Mouse (Mus musculus): ENCODE measurements around the gene Gm42742. TPM values are rescaled to one million over a fixed set of nuclear protein-coding genes. Genes with fewer than 3 reads are reported as not detected.

The Gm42742 gene
- polyA plus RNA-seq, 1 experiment from 2014 or later, result 66.8 TPM

DNA sequence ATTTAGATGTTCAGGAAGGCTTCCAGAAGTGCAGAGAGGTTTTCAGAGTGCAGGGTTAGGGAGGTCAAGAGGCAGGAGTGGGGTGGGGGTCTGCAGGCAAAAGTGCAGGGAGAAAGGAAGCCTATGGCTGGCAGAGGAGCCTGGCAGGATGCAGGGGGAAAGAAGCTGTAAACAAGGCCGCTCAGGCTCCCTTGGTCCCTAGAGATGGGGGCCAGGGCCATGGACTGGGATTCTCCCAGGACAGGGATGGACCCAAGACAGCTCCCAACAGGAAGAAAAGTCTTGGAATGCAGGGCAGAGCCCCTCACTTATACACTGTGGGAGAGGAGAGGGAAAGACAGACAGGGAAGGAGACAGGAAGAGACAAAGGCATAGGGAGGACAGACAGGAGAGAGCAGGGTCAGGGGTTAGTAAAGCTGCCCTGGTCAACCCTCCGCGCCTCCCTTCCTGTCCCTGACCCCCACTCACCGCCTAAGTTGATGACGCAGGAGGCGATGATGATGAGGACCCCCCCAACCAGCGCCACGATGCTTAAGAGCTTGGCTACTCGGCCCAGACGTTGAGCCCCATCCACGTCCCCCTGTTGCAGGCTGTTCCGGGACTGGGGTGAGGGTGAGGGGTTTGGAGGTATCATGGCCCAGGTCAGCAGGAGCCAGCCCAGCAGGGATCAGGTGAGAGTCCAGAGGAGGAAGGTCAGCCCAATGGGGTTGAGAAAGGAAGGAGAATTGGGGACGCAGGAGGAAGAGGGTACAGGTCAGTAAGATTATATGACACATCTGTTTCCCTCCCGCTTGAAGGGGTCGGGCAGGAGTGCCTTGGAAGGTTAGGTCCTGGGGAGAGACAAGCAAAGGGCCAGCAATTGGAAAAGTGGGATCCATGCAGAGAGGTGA, 2.2 kb downstream of the Gm42742 start:
- no peak for ATAC-seq (ENCODE audit: low FRiP score, low read depth)
- H3K4me1 ChIP-seq, result peaks cover 84% of the 10 kb centered on the region
- peak overlapping the region; percentile 25 for H3K9ac ChIP-seq (replicated peaks)
- H3K4me3 ChIP-seq, result 0 out of 2 replicates have a peak overlapping the region, but pooled peaks have one; percentile 2
- H3K27me3 ChIP-seq, result no peaks in the 10 kb centered on the region
- peak overlapping the region; percentile 61; the same call in 1 of the 2 replicates for H3K27ac ChIP-seq (replicated peaks)
- H3K36me3 ChIP-seq, result peaks cover 36% of the 10 kb centered on the region
- no peaks in the 10 kb centered on the region for H3K9me3 ChIP-seq
- no peak overlapping the region for H3K4me2 ChIP-seq (replicated peaks)
- WGBS, result 84% methylated on average over 15 of the region's 15 CpGs

DNA sequence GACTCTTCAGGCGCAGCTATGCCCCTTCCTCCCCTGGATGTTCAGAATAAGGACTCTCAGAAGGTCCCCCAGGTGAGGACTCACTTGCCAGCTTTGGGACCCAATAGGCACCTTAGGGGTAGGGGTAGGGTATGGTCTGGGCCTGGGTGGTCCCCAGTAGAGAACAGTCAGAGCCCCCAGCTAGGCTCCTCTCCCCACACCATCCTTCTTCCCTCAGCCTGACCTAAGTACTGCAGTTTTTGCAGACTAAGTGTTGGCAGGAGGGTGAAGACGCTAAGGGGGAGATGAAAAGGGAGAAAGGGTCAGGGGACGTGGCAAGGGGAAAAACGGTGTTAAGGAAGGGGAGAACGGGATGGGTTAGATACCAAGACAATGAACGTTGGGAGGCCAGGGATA, 2.9 kb downstream of the Gm42742 start:
- H3K9ac ChIP-seq (replicated peaks), result peak overlapping the region; percentile 44; the same call in 1 of the 2 replicates
- peaks cover 76% of the 10 kb centered on the region for H3K4me1 ChIP-seq
- WGBS, result 61% methylated on average over 6 of the region's 6 CpGs
- 0 out of 2 replicates have a peak overlapping the region, but pooled peaks have one; percentile 5 for H3K4me2 ChIP-seq (replicated peaks)
- H3K27me3 ChIP-seq, result no peaks in the 10 kb centered on the region
- H3K9me3 ChIP-seq, result no peaks in the 10 kb centered on the region
- peak overlapping the region; percentile 61 for H3K27ac ChIP-seq (replicated peaks)
- no peak overlapping the region for H3K4me3 ChIP-seq
- H3K36me3 ChIP-seq, result peaks cover 36% of the 10 kb centered on the region
- ATAC-seq (ENCODE audit: low FRiP score, low read depth), result no peak

- Histone ChIP-seq H3K36me3 (peaks cover 35% of the 10 kb centered on the region), H3K4me3 (peak within 1 kb of the TSS; percentile 74), H3K9ac (replicated peaks) (peak within 1 kb of the TSS; percentile 92), H3K4me2 (replicated peaks) (peak within 1 kb of the TSS; percentile 91), H3K27me3 (no peaks in the 10 kb centered on the region), H3K4me1 (peaks cover 70% of the 10 kb centered on the region), H3K27ac (replicated peaks) (peak within 1 kb of the TSS; percentile 95), H3K9me3 (no peaks in the 10 kb centered on the region)
- 4% methylated on average over 39 of the region's 39 CpGs for WGBS
- ATAC-seq (ENCODE audit: low FRiP score, low read depth), result peak; percentile 79
Observed at GRCm38 (mm10) chr7:127016971-127017949, 3.6 kb downstream of the Gm42742 start, which contains the start of gene Pagr1a. TSS of gene Pagr1a (minus strand) at chr7:127017352.

- H3K4me3 ChIP-seq, result peak overlapping the region; percentile 74
- H3K4me2 ChIP-seq (replicated peaks), result peak overlapping the region; percentile 91
- WGBS, result under 1% methylated on average over 20 of the region's 22 CpGs
- peaks cover 39% of the 10 kb centered on the region for H3K36me3 ChIP-seq
- H3K27ac ChIP-seq (replicated peaks), result peak overlapping the region; percentile 95
- peak; percentile 25 for ATAC-seq (ENCODE audit: low FRiP score, low read depth)
- no peaks in the 10 kb centered on the region for H3K9me3 ChIP-seq
- H3K9ac ChIP-seq (replicated peaks), result peak overlapping the region; percentile 92
- H3K4me1 ChIP-seq, result peaks cover 66% of the 10 kb centered on the region
- no peaks in the 10 kb centered on the region for H3K27me3 ChIP-seq
Observed at GRCm38 (mm10) chr7:127016486-127016938, 4.4 kb downstream of the Gm42742 start.

- Histone ChIP-seq H3K9me3 (no peaks in the 10 kb centered on the region), H3K36me3 (peaks cover 39% of the 10 kb centered on the region), H3K27ac (replicated peaks) (peak within 1 kb of the TSS; percentile 95), H3K4me1 (peaks cover 64% of the 10 kb centered on the region), H3K27me3 (no peaks in the 10 kb centered on the region), H3K9ac (replicated peaks) (peak within 1 kb of the TSS; percentile 92), H3K4me3 (peak within 1 kb of the TSS; percentile 74), H3K4me2 (replicated peaks) (peak within 1 kb of the TSS; percentile 91)
- ATAC-seq (ENCODE audit: low FRiP score, low read depth), result no peak
Observed at GRCm38 (mm10) chr7:127016481-127016485, 4.6 kb downstream of the Gm42742 start, which contains the start of gene Pagr1b. TSS of gene Pagr1b (minus strand) at chr7:127016484.

DNA sequence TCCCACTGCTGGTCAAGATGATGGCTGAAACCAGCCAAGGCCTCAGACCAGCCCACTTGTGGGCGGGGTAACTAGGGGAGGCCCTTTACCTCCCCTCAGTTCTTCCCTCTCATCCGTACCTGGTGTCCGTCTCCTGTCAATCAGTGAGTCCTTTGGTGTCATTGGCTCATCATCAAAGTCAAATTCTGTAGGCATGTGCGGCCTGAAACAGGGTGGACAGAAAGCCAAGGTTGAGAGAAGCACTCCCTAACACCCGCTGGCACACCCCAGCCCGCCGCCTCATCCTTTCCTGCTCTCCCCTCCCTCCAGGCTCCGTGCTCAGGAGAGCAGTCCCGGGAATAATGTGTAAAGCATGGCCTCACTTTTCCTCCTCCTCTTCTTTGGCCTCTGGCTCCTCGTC, 4.8 kb downstream of the Gm42742 start:
- Histone ChIP-seq H3K4me1 (peaks cover 62% of the 10 kb centered on the region), H3K27me3 (no peaks in the 10 kb centered on the region), H3K27ac (replicated peaks) (peak overlapping the region; percentile 95), H3K36me3 (peaks cover 39% of the 10 kb centered on the region), H3K4me3 (peak overlapping the region; percentile 74), H3K9ac (replicated peaks) (peak overlapping the region; percentile 92), H3K4me2 (replicated peaks) (peak overlapping the region; percentile 91), H3K9me3 (no peaks in the 10 kb centered on the region)
- ATAC-seq (ENCODE audit: low FRiP score, low read depth), result peak; percentile 27
- 2% methylated on average over 10 of the region's 10 CpGs for WGBS

DNA sequence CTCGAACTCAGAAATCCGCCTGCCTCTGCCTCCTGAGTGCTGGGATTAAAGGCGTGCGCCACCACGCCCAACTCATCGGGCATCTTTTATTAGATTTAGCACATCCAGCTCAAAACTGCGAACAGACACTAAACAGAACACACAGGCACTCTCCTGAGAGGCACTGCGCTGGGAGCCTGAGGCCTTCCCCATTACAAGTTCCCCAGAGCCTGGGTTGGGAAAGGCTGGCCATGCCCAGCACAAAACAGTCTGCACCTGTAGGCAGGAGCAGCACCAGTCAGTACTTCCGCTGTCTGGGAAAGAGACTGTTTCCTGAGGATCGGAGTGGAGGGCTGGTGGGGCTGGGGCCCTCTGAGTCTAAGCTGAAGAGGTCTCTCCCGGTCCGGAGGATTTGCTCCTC, 5.9 kb downstream of the Gm42742 start:
- Histone ChIP-seq H3K36me3 (peaks cover 43% of the 10 kb centered on the region), H3K4me3 (peak overlapping the region; percentile 74; the same call in 1 of the 2 replicates), H3K27me3 (no peaks in the 10 kb centered on the region), H3K27ac (replicated peaks) (no peak overlapping the region), H3K4me1 (peaks cover 51% of the 10 kb centered on the region), H3K9ac (replicated peaks) (no peak overlapping the region), H3K9me3 (no peaks in the 10 kb centered on the region), H3K4me2 (replicated peaks) (peak overlapping the region; percentile 91; the same call in 1 of the 2 replicates)
- WGBS, result 96% methylated on average over 12 of the region's 12 CpGs
- ATAC-seq (ENCODE audit: low FRiP score, low read depth), result no peak

GRCm38 (mm10) chr7:127014320-127014719, 6.6 kb downstream of the Gm42742 start, which contains the start of gene Mvp:
TSS of gene Mvp (minus strand) at chr7:127014621.
- Histone ChIP-seq H3K27me3 (no peaks in the 10 kb centered on the region), H3K36me3 (peaks cover 43% of the 10 kb centered on the region), H3K4me3 (peak within 1 kb of the TSS; percentile 74), H3K9me3 (no peaks in the 10 kb centered on the region), H3K4me2 (replicated peaks) (peak within 1 kb of the TSS; percentile 91), H3K4me1 (peaks cover 44% of the 10 kb centered on the region), H3K9ac (replicated peaks) (peak within 1 kb of the TSS; percentile 92; the same call in 1 of the 2 replicates), H3K27ac (replicated peaks) (no peak within 1 kb of the TSS)
- 77% methylated on average over 11 of the region's 11 CpGs for WGBS
- ATAC-seq (ENCODE audit: low FRiP score, low read depth), result no peak

DNA sequence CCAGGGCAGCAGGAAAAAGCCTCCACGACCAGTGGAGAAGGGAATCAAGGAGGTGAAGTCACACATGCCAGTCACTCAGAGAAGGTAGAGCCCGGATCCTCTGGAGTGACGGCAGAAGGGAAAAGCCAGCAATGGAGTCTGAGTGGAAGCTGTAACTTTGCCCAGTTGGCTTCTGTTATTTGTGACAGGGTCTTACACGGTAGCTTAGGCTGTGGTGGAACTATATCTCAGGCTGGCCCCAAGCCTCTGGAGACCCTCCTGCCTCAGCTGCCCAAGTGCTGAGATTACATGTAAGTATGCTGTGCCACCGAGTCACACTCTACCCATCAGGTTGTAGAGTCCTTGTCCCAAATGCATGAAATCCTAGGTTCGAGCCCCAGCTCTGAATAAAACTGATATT, 7.5 kb downstream of the Gm42742 start:
- peaks cover 39% of the 10 kb centered on the region for H3K4me1 ChIP-seq
- H3K9me3 ChIP-seq, result no peaks in the 10 kb centered on the region
- H3K27ac ChIP-seq (replicated peaks), result no peak overlapping the region
- H3K36me3 ChIP-seq, result peaks cover 43% of the 10 kb centered on the region
- ATAC-seq (ENCODE audit: low FRiP score, low read depth), result no peak
- no peaks in the 10 kb centered on the region for H3K27me3 ChIP-seq
- WGBS, result 97% methylated on average over 6 of the region's 6 CpGs
- H3K4me3 ChIP-seq, result no peak overlapping the region
- H3K4me2 ChIP-seq (replicated peaks), result no peak overlapping the region
- no peak overlapping the region for H3K9ac ChIP-seq (replicated peaks)

DNA sequence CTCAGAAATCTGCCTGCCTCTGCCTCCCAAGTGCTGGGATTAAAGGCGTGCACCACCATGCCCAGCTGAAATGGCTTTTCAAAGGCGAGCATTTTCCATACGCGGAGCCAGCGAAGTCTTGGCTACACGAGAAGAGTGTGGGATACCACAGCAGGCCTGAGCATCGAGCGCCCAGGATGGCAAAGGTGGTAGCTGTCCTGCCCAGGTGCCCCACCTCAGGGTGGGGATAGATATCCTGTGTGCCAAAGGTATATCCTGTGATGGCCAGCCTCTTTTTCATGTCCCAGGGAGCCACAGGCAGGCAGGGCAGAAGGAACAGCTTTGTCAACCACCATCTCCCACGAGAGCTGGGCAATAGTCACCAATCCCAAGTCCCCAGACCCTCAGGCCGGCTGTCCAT, 8.1 kb downstream of the Gm42742 start:
- WGBS, result 95% methylated on average over 10 of the region's 10 CpGs
- no peak overlapping the region for H3K9ac ChIP-seq (replicated peaks)
- no peaks in the 10 kb centered on the region for H3K9me3 ChIP-seq
- peaks cover 43% of the 10 kb centered on the region for H3K36me3 ChIP-seq
- H3K4me1 ChIP-seq, result peaks cover 35% of the 10 kb centered on the region
- H3K4me3 ChIP-seq, result no peak overlapping the region
- no peaks in the 10 kb centered on the region for H3K27me3 ChIP-seq
- no peak overlapping the region for H3K4me2 ChIP-seq (replicated peaks)
- H3K27ac ChIP-seq (replicated peaks), result no peak overlapping the region
- ATAC-seq (ENCODE audit: low FRiP score, low read depth), result no peak

DNA sequence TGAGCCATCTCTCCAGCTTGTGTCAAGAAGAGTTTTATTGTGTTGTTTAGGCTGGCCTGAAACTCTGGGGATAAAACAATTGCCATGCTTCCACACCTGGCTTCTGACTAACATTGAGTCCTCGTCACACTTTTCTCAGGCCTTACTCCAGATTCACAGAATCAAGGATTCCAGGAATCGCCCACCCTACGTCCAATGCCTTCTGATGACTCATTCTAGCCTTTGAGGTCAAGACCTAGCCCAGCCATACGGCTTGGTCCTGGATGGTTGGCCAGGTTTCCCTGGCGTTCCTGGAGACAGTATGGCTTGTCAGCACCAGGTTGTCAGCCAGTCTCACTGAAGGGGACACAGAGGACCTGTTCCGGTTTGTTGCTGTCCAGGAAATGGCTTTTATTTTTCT, 8.5 kb downstream of the Gm42742 start:
- H3K27me3 ChIP-seq, result no peaks in the 10 kb centered on the region
- no peak for ATAC-seq (ENCODE audit: low FRiP score, low read depth)
- no peak overlapping the region for H3K4me2 ChIP-seq (replicated peaks)
- no peak overlapping the region for H3K9ac ChIP-seq (replicated peaks)
- WGBS, result 92% methylated on average over 6 of the region's 6 CpGs
- no peak overlapping the region for H3K4me3 ChIP-seq
- no peak overlapping the region for H3K27ac ChIP-seq (replicated peaks)
- no peaks in the 10 kb centered on the region for H3K9me3 ChIP-seq
- H3K4me1 ChIP-seq, result peaks cover 32% of the 10 kb centered on the region
- H3K36me3 ChIP-seq, result peaks cover 43% of the 10 kb centered on the region

DNA sequence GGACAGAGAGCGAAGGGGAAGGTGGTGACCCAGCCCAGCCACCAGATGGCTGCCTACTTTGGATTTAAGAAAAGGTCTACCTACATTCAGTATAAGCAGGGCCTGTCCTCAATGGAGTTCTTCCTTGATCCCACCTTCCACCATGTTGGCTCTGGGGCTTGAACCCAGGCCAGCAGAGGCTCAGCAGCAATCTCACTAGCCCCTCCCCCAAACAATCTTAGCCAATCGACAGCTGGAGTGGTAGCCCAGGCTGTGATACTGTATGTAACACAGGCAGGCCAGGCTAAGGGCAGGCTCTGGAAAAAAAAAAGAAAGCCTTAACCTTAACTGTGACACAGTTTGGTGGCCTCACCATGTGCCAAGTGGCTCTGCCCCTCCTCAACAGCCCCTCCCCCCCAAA, 9.2 kb downstream of the Gm42742 start:
- H3K9me3 ChIP-seq, result no peaks in the 10 kb centered on the region
- H3K4me3 ChIP-seq, result no peak overlapping the region
- no peak overlapping the region for H3K4me2 ChIP-seq (replicated peaks)
- no peaks in the 10 kb centered on the region for H3K27me3 ChIP-seq
- peaks cover 32% of the 10 kb centered on the region for H3K4me1 ChIP-seq
- H3K27ac ChIP-seq (replicated peaks), result no peak overlapping the region
- H3K9ac ChIP-seq (replicated peaks), result no peak overlapping the region
- ATAC-seq (ENCODE audit: low FRiP score, low read depth), result no peak
- peaks cover 43% of the 10 kb centered on the region for H3K36me3 ChIP-seq
- 72% methylated on average over 2 of the region's 2 CpGs for WGBS
